Mouse (Mus musculus) CH12.LX (cell line): Measurements from ENCODE around the gene Aff1. TPM values are rescaled to one million over a fixed set of nuclear protein-coding genes. Genes with fewer than 3 reads are reported as not detected.

Experiments used
- DNase-seq: peaks from one replicate; pipeline ENCODE4 v3.0.0-alpha.2; 2013; ENCODE audit errors: extremely low read depth
- H3K27ac ChIP-seq: 2 replicates; pipeline ENCODE4 v1.5.1; 2012; ENCODE audit warnings: low read depth, mild to moderate bottlenecking, control low read depth, moderate library complexity; ENCODE audit not compliant: insufficient read depth
- H3K27me3 ChIP-seq: replicated peaks from 2 replicates; pipeline ENCODE3; 2012; ENCODE audit warnings: inconsistent platforms
- H3K36me3 ChIP-seq, 2 experiments: replicated peaks in 1 of 2; 2 replicates each; pipeline versions ENCODE3 to v1.6.1; 2012; ENCODE audit warnings: inconsistent platforms in 1 of 2, low read length in 1 of 2, mild to moderate bottlenecking in 1 of 2, mixed read lengths in 1 of 2, moderate library complexity in 1 of 2; ENCODE audit not compliant: control insufficient read depth in 1 of 2, insufficient read depth in 1 of 2
- H3K4me1 ChIP-seq, 2 experiments: 2 replicates each; pipeline ENCODE4 v1.6.1; 2012; ENCODE audit warnings: inconsistent platforms in 1 of 2, moderate library complexity in 1 of 2; ENCODE audit not compliant: insufficient read depth in 2 of 2, control insufficient read depth in 1 of 2
- H3K4me2 ChIP-seq: 2 replicates; pipeline ENCODE4 v1.6.1; 2012; ENCODE audit warnings: low read depth, mild to moderate bottlenecking, control low read depth; ENCODE audit not compliant: poor library complexity, insufficient read depth, severe bottlenecking
- H3K4me3 ChIP-seq, 3 experiments: fragments of 150-350 bp in 1 of 3; sonication (generic) in 1 of 3; replicated peaks in 1 of 3; 2 replicates each; pipeline versions ENCODE3 to v1.5.1; 2011 to 2012; ENCODE audit warnings: low read depth in 2 of 3, low read length in 2 of 3, mild to moderate bottlenecking in 2 of 3, moderate library complexity in 2 of 3, control low read depth in 1 of 3, improper control_type of control experiment in 1 of 3, inconsistent platforms in 1 of 3, mixed read lengths in 1 of 3; ENCODE audit not compliant: poor library complexity in 1 of 3
- H3K79me2 ChIP-seq: replicated peaks from 2 replicates; pipeline ENCODE4 v1.6.1; 2012; ENCODE audit warnings: mild to moderate bottlenecking, moderate library complexity; ENCODE audit not compliant: control insufficient read depth, poor library complexity, insufficient read depth, severe bottlenecking; ENCODE audit errors: extremely low read depth
- H3K9ac ChIP-seq: 2 replicates; pipeline ENCODE4 v1.6.1; 2012; ENCODE audit warnings: low read depth, mild to moderate bottlenecking, control low read depth, moderate library complexity; ENCODE audit not compliant: insufficient read depth
- H3K9me3 ChIP-seq: replicated peaks from 2 replicates; pipeline ENCODE3; 2012; ENCODE audit warnings: low read length, inconsistent platforms, mixed read lengths
- CHD2 ChIP-seq: IDR thresholded peaks from 2 replicates; pipeline ENCODE4 v1.6.1; 2011; ENCODE audit warnings: low read length, improper control_type of control experiment
- GABPA ChIP-seq: IDR thresholded peaks from 2 replicates; pipeline ENCODE4 v1.6.1; 2012; ENCODE audit warnings: low read depth, low read length, improper control_type of control experiment, inconsistent platforms; ENCODE audit not compliant: insufficient replicate concordance
- IRF4 ChIP-seq: IDR thresholded peaks from 2 replicates; pipeline ENCODE4 v1.6.1; 2014; ENCODE audit warnings: low read depth, mild to moderate bottlenecking, inconsistent platforms, low read length, improper control_type of control experiment
- MAZ ChIP-seq: IDR thresholded peaks from 2 replicates; pipeline ENCODE4 v1.6.1; 2012; ENCODE audit warnings: low read depth, mild to moderate bottlenecking, inconsistent platforms, low read length, improper control_type of control experiment, moderate library complexity
- PAX5 ChIP-seq: IDR thresholded peaks from 2 replicates; pipeline ENCODE4 v1.6.1; 2012; ENCODE audit warnings: low read length, inconsistent platforms, mixed read lengths
- SIN3A ChIP-seq: IDR thresholded peaks from 2 replicates; pipeline ENCODE4 v1.6.1; 2012; ENCODE audit warnings: low read length, improper control_type of control experiment, inconsistent platforms
- SMC3 ChIP-seq: IDR thresholded peaks from 2 replicates; pipeline ENCODE4 v1.6.1; 2011; ENCODE audit warnings: low read depth, low read length, improper control_type of control experiment
- TCF12 ChIP-seq: IDR thresholded peaks from 2 replicates; pipeline ENCODE4 v1.6.1; 2014; ENCODE audit warnings: low read depth, mild to moderate bottlenecking, inconsistent platforms, low read length, improper control_type of control experiment
- USF1 ChIP-seq: IDR thresholded peaks from 2 replicates; pipeline ENCODE4 v1.6.1; 2014; ENCODE audit warnings: low read depth, mild to moderate bottlenecking, inconsistent platforms, low read length, improper control_type of control experiment
- dilution Hi-C: fragments of 300-500 bp; cut with MboI; formaldehyde crosslinking; loops from 2 replicates; pipeline ENCODE4 v1.14.3; 2020; ENCODE audit warnings: low sequenced_read_pairs; ENCODE audit not compliant: extremely low pct_unique_long_range_greater_than_20kb, extremely low pct_ligation_motif_present
- in situ Hi-C: fragments of 300-500 bp; cut with MboI; formaldehyde crosslinking; loops from 3 replicates; pipeline ENCODE4 v1.14.3; 2019; ENCODE audit warnings: low sequenced_read_pairs, low pct_ligation_motif_present, low pct_unique_long_range_greater_than_20kb, mixed read lengths
- polyA plus RNA-seq: library from polyadenylated mRNA; unstranded; fragments of >175 nt; gene quantifications from 2 replicates; pipeline ENCODE4 v1.2.1, GENCODE M21; 2012; ENCODE audit warnings: low read depth; ENCODE audit not compliant: insufficient read length
- total RNA-seq, 2 experiments: library from RNA; depleted of rRNA; stranded (reverse); fragments of 300-350 nt in 1 of 2; fragments of >200 nt in 1 of 2; gene quantifications; 2 replicates each; pipeline ENCODE4 v1.2.3; 2012 to 2014

The Aff1 gene
- total and polyA plus RNA-seq, 3 experiments = 13.2 to 38.9 (median 21.8) TPM

DNA sequence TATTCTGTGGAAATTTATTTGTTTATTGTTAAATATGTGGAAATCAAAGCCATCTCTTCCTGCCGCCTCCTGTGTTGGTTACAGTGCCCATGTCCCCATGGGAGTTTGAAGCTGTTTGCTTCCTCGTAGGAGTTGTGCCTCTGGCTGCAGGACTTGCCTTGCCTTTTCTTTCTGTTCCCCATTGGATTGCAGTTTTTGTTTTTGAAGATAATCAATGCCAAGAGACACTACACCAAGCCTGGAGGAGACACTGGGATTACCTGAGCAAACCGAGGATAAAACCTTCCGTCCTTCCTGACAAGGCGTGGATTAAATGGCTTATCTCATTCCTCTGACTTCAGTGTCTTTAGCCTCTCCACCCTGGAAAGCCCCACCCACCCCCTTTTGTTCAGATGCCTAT lies 107.8 kb downstream of the Aff1 start:
- Histone ChIP-seq H3K4me1 (peaks cover 2 to 44% of the 10 kb centered on the region in 2 experiments; a peak in 3 of 4 replicates), H3K4me2 (no peak overlapping the region), H3K9me3 (no peaks in the 10 kb centered on the region), H3K27ac (no peak overlapping the region), H3K9ac (no peak overlapping the region), H3K27me3 (no peaks in the 10 kb centered on the region), H3K36me3 (peaks cover 43 to 81% of the 10 kb centered on the region in 2 experiments), H3K4me3 (no peak overlapping the region), H3K79me2 (peaks cover 76% of the 10 kb centered on the region)
- DNase-seq = no peak
- in situ Hi-C loops (loop anchor here (25.0 kb wide), 1 partner anchor 463 kb away; no protein-coding TSS in a partner anchor), dilution Hi-C loops (no loop called here)
- TF ChIP-seq SIN3A (no peak), PAX5 (no peak), USF1 (no peak), MAZ (no peak), SMC3 (no peak)

DNA sequence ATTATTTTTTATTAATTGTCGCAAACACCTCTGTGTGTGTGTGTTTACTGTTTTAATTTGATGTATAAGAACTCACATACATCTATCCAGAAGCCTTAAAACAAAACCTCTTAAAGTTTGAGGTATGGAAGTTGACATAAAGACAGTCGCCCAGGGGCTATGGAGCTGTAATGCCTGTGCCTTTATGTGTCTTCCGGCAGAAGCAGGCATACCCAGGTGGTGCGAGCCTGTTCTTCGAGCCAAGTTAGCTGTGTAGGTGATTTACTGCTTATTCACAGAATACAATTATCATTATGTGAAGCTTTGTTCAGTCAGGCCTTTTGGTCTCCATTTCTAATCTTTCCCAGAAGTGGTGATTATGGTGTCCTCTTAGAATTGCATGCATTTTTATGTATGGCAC lies 111.2 kb downstream of the Aff1 start:
- DNase-seq = no peak
- Histone ChIP-seq H3K4me1 (peaks cover 2 to 38% of the 10 kb centered on the region in 2 experiments; a peak in 3 of 4 replicates), H3K27me3 (no peaks in the 10 kb centered on the region), H3K36me3 (peaks cover 37 to 82% of the 10 kb centered on the region in 2 experiments), H3K79me2 (peaks cover 74% of the 10 kb centered on the region), H3K27ac (no peak overlapping the region), H3K4me2 (no peak overlapping the region), H3K9ac (no peak overlapping the region), H3K4me3 (no peak overlapping the region), H3K9me3 (no peaks in the 10 kb centered on the region)
- dilution Hi-C loops = no loop called here
- in situ Hi-C loops = loop anchor here (25.0 kb wide), 1 partner anchor 466 kb away; no protein-coding TSS in a partner anchor
- TF ChIP-seq CHD2 = no peak

DNA sequence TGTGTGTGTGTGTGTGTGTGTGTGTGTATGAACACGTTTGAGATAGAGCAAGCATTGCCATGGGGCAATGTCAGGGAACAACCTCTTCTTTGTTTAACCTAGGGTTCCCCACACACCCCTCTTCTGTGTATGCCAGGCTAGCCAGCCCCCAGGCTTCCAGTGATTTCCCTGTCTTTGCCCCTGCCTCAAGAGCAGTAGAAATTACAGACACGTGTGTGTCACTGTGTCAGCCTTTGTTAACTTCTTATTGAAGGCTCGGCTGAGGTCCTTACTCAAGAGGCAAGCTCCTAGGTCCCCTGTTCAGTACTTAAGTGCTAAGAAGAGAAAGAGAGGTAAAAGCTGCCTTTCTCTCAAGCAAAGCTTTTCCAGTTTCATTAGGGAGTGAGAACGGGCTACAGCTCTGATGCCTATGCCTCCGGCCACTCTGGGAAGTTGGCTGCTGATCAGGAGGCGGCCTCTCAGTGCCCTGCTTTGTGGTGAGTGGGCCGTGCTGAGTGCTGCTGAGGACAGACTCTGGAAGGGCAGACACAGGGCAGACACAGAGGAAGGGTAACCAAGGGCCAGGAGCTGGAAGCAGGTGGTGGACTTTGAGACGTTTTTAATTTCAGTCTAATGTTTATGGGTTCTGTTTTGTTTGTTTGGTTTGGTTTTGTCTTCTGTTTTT lies 111.9 kb downstream of the Aff1 start:
- H3K36me3 ChIP-seq = peaks cover 36 to 84% of the 10 kb centered on the region in 2 experiments
- no peak overlapping the region for H3K4me3 ChIP-seq
- H3K27me3 ChIP-seq = no peaks in the 10 kb centered on the region
- H3K27ac ChIP-seq = no peak overlapping the region
- peaks cover 76% of the 10 kb centered on the region for H3K79me2 ChIP-seq
- in situ Hi-C loops = loop anchor here (25.0 kb wide), 1 partner anchor 467 kb away; no protein-coding TSS in a partner anchor
- TF ChIP-seq GABPA = no peak
- TF ChIP-seq SIN3A = no peak
- TF ChIP-seq TCF12 = no peak
- no peak for TF ChIP-seq IRF4
- no peak overlapping the region for H3K9ac ChIP-seq
- no peak overlapping the region for H3K4me2 ChIP-seq
- peaks cover 2 to 32% of the 10 kb centered on the region in 2 experiments; a peak in 3 of 4 replicates for H3K4me1 ChIP-seq
- dilution Hi-C loops = no loop called here
- DNase-seq = no peak
- no peaks in the 10 kb centered on the region for H3K9me3 ChIP-seq
